28 mouse cellular contexts compared by ENCODE assay signal in genomic region chr2:77920621-77921020, GRCm38 (mm10).
"Had no signal": no experiment of that assay in that cellular context is flagged by ENCODE, and none has a peak within 500 bp of the region (broad histone marks: within the 10 kb centered on the region; RNA-seq: fewer than 3 reads in every experiment).

No protein-coding gene starts in this region.

- H3K4me1 ChIP-seq: limb, embryonic 13.5 days; limb, embryonic 15.5 days; liver, embryonic 12.5 days; liver, embryonic 13.5 days; liver, embryonic 15.5 days; lung, embryonic 15.5 days; megakaryocyte, embryonic 14.5 days; midbrain, embryonic 10.5 days; midbrain, embryonic 12.5 days; midbrain, embryonic 13.5 days; midbrain, embryonic 15.5 days; neural tube, embryonic 12.5 days had no signal

- H3K9me3 ChIP-seq: limb, embryonic 10.5 days; limb, embryonic 12.5 days; limb, embryonic 13.5 days; limb, embryonic 15.5 days; liver, embryonic 12.5 days; liver, embryonic 13.5 days; liver, embryonic 15.5 days; lung, embryonic 15.5 days; megakaryocyte, embryonic 14.5 days; midbrain, embryonic 10.5 days; midbrain, embryonic 12.5 days; midbrain, embryonic 13.5 days; midbrain, embryonic 15.5 days; neural tube, embryonic 12.5 days had no signal

- H3K27me3 ChIP-seq: limb, embryonic 12.5 days; limb, embryonic 13.5 days; limb, embryonic 15.5 days; liver, embryonic 12.5 days; liver, embryonic 13.5 days; liver, embryonic 15.5 days; lung, embryonic 15.5 days; megakaryocyte, embryonic 14.5 days; midbrain, embryonic 12.5 days; midbrain, embryonic 13.5 days; midbrain, embryonic 15.5 days; neural tube, embryonic 12.5 days had no signal

- DNase-seq: left cerebral cortex, postnatal 4 days; liver; liver, embryonic 13.5 days; liver, postnatal 0 days; lung, adult 18-20 months; lung, adult 2 months; lung, embryonic 14.5 days; lung, postnatal 10 days; lung, postnatal 14 days; lung, postnatal 36 days; lung, postnatal 4 days; midbrain, embryonic 14.5 days had no signal

- H3K4me3 ChIP-seq: limb, embryonic 10.5 days; limb, embryonic 12.5 days; limb, embryonic 13.5 days; limb, embryonic 15.5 days; liver, embryonic 12.5 days; liver, embryonic 13.5 days; liver, embryonic 15.5 days; lung, embryonic 15.5 days; megakaryocyte, embryonic 14.5 days; midbrain, embryonic 10.5 days; midbrain, embryonic 12.5 days; midbrain, embryonic 13.5 days; midbrain, embryonic 15.5 days; myocyte; neural tube, embryonic 12.5 days had no signal

- H3K27ac ChIP-seq: limb, embryonic 10.5 days; limb, embryonic 12.5 days; limb, embryonic 13.5 days; limb, embryonic 15.5 days; liver, embryonic 12.5 days; liver, embryonic 13.5 days; liver, embryonic 14.5 days; liver, embryonic 15.5 days; lung, embryonic 15.5 days; macrophage; midbrain, embryonic 10.5 days; midbrain, embryonic 12.5 days; midbrain, embryonic 13.5 days; midbrain, embryonic 15.5 days; neural tube, embryonic 12.5 days had no signal
